Comparison of ENCODE assay signal across 8 mouse cellular contexts in the genomic region with DNA sequence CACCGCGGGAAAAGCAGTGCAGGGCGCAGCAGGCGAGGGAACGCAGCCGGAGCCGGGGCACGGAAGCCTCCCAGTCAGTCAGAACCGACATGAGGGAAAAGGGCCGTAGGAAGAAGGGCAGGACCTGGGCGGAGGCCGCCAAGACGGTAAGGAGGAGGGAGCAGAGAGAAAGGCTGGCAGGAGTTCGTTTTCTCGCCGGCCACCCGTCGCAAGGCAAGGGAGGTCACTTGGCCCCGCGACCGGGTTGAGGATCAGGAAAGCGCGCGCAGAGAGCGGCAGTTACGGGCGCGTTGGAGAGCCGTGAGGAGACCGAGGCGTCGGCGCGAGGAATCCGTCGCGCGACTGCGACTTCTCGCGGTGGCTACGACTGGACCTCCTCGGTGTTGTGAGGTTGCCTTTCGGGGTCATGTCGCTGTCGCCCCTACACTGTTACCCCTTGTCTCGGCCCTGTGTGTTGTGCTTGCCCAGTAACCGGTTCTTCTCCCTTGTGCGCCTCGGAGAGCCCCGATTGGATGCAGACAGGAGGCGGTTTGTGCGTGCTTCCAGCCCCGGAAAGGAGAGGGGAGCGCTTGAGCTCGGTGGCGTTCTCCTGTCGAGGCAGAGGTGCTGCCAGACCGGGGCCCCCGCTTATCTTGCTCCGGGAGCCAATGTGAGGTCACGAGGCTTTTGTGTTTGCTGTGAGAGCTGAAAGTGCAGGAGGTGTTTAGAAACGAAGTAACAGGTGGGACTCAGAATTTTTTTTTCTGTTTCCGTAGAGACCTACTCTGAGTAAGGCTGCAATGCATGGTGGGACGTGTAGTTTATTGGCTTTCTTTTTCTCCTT. TPM values are rescaled to one million over a fixed set of nuclear protein-coding genes. Genes with fewer than 3 reads are reported as not detected.
DNase-seq lines count a peak whose midpoint lies in the region; ATAC-seq lines count a peak whose summit lies in the region.

No protein-coding gene starts in this region.

- peak overlapping the region; percentile 94 for H3K4me3 ChIP-seq in hindbrain, embryonic 13.5 days

- H3K4me1 ChIP-seq in hindbrain, embryonic 13.5 days (replicated peaks): peaks cover 26% of the 10 kb centered on the region

- H3K4me2 ChIP-seq in hindbrain, embryonic 13.5 days: peak overlapping the region; percentile 68

- H3K27ac ChIP-seq in hindbrain, embryonic 13.5 days: peak overlapping the region; percentile 96

- H3K36me3 ChIP-seq in hindbrain, embryonic 13.5 days: peaks cover 8% of the 10 kb centered on the region

- WGBS in hindbrain, embryonic 13.5 days: under 1% methylated on average over 65 of the region's 65 CpGs

- H3K9ac ChIP-seq in hindbrain, embryonic 13.5 days: peak overlapping the region; percentile 94

- H3K9me3 ChIP-seq in hindbrain, embryonic 13.5 days: no peaks in the 10 kb centered on the region

- peak; percentile 71 for ATAC-seq in hindbrain, embryonic 13.5 days (ENCODE audit: low FRiP score)

- H3K27me3 ChIP-seq in hindbrain, embryonic 13.5 days: no peaks in the 10 kb centered on the region

- DNase-seq in R1 (ENCODE audit: low read depth, low spot score): peak; percentile 86
- DNase-seq in cerebellum, postnatal 25 days: peak; percentile 74 to 77
- peak; percentile 56 to 67 for DNase-seq in frontal cortex, postnatal 25 days (ENCODE audit: low spot score in 2 of 2)
- peak; percentile 61 to 75 for DNase-seq in layer of hippocampus, postnatal 25 days (ENCODE audit: extremely low spot score in 1 of 2, low spot score in 1 of 2)
- DNase-seq in lung, postnatal 25 days (ENCODE audit: low spot score): peak; percentile 65
- DNase-seq in retina, adult 2 months (ENCODE audit: low read depth, low spot score): peak; percentile 9
- peak; percentile 82 for DNase-seq in thymus, postnatal 25 days

RNA-seq across cellular contexts. Expression of a gene that starts 0.6 kb away (rescaled TPM):
- 12.8 and 14.5 TPM in 2 replicates for polyA plus RNA-seq in hindbrain, embryonic 13.5 days (2015; fragmentation: Nextera tagmentation; extraction: Ambion mirVana)
- 10 to 100 TPM; 26.2 to 27.9 TPM for total RNA-seq in layer of hippocampus, postnatal 25 days (2021)

Comparison
In these comparisons a context has a peak if more than half of its experiments do, and no peak if none do; other contexts are left out.
1. Peak in every context shown above with its lines: DNase-seq, ATAC-seq, H3K4me3 ChIP-seq and H3K27ac ChIP-seq.
2. DNase-seq: peak in every context shown above with its lines; median percentile 86 in R1; 82 in thymus, postnatal 25 days; 76 in cerebellum, postnatal 25 days; 68 in layer of hippocampus, postnatal 25 days; 65 in lung, postnatal 25 days; 62 in frontal cortex, postnatal 25 days; 9 in retina, adult 2 months.